Mouse (Mus musculus) liver, adult (tissue): ENCODE results near the gene Rnf114.

Experiments
- GATA4 ChIP-seq: IDR thresholded peaks from 2 replicates; pipeline ENCODE4 v1.6.1; 2014; ENCODE audit warnings: mild to moderate bottlenecking, low read length; ENCODE audit not compliant: insufficient replicate concordance

Rnf114 gene

DNA sequence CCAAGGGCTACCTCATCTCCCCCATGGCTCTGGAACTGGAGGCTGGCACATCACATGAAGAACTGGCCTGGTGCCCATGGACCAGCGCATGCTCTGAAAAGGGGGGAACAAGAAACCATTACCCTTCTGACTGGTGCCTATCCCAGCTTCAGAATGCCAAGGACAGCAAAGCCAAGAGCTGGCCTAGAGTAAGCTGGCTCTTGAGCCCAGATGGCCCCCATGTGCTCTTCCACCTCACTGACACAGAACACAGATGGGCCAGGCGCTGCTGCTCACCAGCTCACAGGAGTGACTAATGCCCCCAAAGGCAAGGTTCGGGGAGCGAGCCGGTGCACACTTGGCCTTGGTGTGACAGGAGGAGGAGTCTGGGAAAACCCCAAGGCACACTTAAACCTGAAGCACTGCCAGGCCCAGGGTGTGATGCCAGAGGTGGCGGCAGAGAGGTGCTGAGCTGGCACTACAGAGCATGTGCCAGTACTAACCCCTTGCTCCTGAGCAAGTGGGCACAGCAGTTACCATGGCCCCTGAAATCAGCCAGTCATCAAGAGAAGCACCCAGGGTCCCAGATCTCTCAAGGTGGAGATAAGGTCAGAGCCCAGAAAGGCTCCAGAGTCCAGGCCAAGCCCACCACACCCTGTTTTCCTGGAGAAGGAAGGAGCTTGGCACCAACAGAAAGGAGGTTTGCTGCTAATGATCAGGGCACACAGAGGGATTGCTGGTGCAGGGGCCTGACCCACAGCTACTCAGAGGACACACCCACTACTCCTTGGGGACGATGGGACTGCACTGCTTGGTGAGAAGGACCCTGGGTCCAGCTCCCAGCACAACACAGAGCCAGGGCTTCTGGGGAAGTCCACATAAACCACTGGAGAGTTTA lies 6.7 kb upstream of the Rnf114 start:
- no peak for TF ChIP-seq GATA4

DNA sequence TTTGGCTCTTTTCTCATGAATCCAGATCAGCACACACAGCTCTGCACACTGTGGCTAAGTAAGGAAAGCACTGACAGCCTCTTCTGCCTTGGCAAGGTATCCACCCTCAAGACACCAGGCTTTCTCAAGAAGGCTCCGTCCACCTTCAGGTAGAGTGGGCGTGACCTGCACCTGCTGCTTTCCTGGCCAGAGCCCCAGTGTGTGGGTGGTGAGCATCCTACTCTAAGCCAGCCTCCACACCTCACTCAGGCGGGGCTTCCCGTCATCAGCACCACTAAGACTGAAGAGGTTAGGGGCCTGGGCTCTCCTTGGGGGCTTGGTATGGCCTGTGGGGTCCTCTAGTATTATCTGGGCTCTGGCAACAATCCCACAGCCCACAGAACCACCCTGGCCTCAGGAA lies 5.9 kb upstream of the Rnf114 start:
- no peak for TF ChIP-seq GATA4

DNA sequence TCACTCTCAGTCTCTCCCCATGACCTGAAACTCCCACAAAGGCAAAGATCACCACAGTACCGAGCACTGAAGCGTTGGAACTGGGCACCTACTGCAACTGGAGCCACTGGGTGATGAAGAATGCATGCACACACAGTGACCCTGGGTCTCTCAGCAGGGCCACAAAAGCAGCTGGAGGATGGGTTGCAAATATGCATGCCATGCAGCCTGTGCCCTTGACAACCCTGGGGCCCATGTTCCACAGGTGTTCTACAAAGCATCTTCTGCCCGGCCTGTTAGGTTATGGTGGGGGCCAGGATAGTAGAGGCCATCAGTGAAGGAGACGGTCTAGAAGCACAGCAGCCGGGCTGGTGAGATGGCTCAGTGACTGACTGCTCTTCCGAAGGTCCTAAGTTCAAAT lies 4.9 kb upstream of the Rnf114 start:
- TF ChIP-seq GATA4 = no peak

DNA sequence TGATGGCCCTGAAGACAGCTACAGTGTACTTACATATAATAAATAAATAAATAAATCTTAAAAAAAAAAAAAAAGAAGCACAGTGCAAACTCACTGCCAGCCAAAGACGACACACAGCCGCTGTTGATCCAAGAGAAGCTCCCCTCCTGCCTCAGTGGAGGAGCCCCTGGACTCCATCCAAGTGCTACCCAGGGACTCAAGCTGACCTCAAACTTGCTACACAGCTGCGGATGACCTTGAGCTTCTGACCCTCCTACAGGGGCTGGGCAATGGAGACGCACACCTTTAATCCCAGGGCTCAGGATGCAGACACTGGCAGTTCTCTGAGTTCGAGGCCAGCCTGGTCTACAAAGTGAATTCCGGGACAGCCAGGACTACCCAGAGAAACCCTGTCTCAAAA lies 4.5 kb upstream of the Rnf114 start:
- no peak for TF ChIP-seq GATA4

DNA sequence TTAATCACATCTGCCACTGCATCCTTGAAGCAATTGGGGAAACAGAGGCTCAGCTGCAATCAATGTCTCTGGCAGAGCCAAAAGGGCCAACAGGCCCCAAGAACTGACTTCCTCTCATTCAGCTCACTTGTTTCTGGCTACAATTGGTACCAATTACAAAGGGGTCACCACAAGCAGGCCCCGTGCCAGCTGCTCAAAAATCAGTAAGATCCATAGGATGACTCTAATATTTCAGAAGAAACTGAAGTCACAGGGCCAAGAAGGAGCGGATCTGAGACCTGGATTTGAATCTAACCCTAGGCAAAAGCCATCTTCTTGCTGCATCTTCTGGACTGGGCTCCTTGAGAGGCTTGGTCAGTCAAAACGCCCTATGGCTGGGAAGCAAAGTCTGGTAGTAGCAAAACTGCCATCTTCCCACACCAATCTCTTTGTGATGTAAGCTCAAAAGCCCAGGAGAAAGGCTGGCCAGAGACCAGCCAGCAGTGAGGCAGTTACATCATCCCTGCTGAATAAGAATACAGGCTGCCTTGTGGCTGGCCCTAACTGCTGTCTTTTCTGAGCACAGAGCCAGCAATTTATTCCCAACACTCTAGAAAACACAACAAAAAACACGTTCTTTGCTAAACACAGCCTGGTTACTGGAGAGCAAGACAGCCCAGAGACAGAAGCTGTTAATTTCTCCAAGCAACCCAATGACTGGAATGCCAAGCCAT lies 1.5 kb upstream of the Rnf114 start:
- no peak for TF ChIP-seq GATA4

DNA sequence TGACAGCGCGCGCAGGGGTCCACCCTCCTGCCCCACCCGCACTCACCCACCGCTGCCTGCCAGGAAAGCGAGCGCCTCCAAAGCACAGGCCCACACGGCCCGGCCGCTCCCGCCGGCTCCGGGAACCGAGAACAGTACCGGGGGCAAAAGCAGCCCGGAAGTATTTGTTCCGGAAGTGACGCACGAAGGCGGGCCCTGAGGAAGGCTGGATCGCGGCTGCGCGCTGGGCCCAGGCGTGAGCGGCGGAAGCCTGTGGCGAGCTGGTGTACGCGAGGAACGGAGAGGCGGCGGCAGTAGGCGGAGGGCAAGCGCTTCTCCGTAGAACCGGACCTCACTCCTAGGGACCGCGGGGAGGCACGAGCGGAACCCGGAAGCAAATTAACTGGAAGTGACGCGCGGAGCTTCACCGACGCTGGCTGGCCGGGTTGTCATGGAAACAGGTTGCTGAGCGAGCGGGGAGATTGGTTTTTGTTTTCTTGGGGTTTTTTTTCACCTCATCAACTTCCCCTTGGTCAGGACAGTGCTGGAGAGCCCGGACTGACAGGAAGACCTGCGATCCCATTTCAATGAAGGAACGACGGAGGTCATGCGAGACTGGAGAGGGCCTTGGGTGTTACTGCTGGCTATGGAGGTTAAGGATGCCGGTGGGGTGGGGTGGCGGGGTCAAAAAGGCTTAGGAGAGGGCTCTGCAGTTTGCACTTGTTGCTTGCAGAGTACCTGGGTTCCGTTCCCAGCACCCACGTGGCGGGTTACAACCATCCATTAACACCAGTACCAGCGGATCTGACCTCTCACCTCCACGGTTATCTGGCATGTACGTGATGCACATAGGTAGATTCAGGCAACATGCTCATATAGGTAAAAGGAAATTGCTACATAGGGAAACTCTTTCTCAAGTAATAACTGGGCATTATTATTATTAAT lies 530 bp downstream of the Rnf114 start, which contains the start of gene Spata2:
Spata2 (minus strand) TSS at position 175 of the 924 bp plus-strand sequence.
- TF ChIP-seq GATA4 = peak; percentile 3; the same call in 1 of the 2 replicates

DNA sequence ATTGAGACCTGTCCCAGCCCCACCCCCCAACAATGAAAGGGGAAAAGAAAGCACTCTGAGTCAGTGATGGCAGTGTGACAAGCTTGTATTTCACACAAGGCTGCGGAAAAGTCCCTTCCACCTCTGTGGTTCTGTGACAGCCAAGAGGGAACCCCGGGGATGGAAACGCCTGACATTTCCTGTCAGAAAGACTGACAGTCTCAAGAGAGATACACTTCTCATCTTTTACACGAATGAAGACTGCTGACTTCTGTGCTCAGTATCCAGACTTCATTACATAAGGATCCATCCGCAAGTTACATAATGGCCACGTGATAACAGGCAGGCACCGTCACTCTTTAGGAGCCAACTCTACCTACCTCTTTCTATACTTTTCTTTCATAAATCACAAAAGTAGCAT lies 4.0 kb downstream of the Rnf114 start:
- no peak for TF ChIP-seq GATA4

DNA sequence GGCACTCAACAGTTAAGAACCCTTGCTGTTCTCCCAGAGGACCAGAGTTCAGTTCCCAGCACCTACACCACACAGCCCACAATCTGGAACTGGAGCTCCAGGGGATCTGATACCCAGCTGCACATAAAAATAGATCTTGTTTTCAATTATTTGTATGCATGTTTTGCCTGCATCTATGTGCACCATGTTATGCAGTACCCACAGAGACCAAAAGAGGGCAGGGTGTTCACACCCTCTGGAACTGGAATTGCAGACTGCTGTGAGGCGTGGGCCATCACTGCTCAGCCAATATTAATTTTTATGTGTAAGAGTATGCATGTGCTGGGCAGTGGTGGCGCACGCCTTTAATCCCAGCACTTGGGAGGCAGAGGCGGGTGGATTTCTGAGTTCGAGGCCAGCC lies 4.8 kb downstream of the Rnf114 start:
- no peak for TF ChIP-seq GATA4

DNA sequence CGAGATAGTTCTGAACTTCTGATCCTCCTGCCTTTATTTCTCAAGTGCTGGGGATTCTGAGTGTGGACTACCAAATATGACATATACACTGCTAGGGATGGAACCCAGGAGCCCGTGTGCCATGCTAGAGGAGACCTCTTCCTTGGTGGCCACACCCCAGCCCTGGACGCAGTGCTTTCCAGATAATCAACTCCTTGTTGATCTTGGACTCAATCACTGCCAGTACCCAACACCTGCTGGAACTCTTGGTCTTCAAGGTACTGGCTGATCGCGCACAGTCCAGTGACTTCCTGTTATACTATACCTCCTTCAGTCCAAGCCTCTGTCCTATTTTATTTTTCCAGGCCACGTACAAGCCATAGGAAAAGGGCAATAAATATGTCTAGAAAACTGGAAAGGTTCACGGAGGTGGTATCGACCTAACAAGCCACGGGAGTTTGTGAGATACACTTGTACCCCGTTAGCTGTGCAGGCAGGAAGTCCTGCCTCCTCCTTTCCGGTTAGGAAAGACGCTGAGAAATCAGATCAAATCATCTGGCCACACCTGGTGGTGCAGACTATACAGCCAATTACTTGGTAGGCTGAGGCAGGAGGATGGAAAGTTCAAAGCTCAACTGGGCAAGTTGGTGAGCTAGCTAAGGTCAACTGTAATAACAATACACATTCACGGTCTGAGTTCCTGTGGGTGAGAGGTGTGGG lies 10.3 kb downstream of the Rnf114 start:
- no peak for TF ChIP-seq GATA4

DNA sequence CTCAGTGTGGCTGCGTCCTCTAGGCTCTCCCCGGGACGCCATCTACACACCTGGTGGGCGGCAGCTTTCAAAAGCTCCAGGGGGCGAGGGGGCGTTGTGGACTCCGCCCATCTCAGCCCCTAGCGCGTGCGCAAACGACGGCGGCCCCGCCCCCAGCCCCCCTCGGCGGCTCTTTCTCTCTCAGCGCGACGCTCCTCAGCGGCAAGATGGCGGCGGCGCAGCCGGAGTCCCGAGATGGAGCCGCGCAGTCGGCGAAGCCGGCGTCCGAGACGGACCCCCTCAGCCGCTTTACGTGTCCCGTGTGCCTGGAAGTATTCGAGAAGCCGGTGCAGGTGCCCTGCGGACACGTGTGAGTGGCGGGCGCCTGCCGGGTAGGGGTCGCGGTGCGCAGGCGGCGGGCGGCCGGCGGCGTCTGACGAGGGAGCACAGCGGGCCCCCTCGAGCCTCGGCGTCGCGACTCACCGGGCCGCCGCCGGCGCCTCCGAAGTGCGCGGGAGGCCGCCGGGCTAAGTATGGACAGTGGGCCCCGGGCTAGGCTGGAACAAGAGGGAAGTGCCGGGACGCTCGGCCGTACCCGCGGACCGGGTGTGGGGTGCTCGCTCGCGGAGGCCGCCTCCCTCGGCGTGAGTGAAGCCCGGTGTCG lies 10.9 kb downstream of the Rnf114 start:
- no peak for TF ChIP-seq GATA4

DNA sequence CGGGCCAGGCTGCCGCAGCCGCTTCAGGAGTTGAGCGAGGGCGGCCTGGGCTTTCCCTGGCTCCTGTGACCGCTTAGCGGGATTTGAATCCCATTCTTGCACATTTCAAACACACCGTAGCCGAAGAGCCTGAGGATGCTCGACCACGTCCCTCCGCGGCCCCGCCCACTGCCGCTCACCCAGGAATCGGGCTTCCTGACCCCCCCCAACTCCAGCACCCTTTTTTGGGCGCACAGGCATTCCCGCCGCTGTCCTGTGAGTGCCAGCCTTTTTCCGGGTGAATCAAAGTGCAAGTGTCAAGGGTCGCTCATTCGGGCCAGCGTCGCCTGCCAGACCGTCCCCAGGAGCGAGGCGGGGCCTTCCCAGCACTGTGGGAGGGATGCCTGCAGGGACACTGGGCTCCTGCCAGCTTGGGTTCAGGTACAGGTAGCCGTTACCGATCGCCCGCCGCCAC lies 11.5 kb downstream of the Rnf114 start:
- no peak; the same call in 1 of the 2 replicates for TF ChIP-seq GATA4

DNA sequence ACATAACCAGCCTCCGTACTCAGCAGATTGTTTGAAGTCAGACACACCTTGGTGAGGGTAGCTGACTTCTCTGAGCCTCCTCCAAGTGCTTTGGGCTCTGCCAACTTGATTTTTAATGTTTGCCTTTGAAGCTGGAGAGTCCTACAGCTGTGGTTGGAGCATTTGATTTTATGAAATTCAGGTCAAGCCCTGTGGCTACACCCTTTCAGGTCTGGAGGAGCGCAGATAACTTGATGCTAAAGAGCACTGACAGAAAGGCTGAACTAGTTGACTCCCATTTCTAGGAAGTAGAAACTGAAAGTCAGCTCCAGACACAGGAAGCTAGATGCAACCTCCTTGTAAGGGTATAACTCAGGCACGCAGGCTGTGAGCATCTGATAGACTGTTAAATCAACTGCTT lies 12.7 kb downstream of the Rnf114 start:
- TF ChIP-seq GATA4 = no peak

DNA sequence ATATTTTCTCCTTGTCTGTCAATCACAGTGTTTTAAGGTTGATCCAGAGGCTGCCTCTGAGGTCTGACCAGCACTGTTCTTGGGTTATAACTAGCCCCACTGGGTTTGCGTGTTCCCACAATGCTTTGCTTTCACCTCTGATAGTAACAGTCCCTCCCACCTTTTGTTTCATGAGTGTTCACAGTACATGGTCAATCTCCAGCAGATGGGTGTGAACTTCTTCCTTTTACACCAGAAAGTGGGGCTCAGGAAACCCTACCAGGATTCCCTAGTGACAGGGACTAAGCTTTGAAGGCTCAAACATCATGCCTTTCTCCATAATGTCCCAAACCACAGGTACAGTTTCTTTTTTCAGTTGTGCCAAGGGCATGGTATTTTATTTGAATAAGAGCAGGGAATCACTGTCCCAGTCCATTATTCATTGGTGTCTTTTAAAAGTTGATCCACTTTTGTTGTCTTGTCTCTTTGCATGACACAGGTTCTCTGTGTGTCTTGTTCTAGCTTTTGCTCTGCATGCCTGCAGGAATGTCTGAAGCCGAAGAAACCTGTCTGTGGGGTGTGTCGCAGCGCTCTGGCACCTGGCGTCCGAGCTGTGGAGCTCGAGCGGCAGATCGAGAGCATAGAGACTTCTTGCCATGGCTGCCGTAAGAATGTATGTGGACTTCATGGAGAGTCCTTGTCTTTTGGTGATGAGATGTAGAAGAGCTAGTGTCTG lies 14.3 kb downstream of the Rnf114 start:
- TF ChIP-seq GATA4 = no peak

DNA sequence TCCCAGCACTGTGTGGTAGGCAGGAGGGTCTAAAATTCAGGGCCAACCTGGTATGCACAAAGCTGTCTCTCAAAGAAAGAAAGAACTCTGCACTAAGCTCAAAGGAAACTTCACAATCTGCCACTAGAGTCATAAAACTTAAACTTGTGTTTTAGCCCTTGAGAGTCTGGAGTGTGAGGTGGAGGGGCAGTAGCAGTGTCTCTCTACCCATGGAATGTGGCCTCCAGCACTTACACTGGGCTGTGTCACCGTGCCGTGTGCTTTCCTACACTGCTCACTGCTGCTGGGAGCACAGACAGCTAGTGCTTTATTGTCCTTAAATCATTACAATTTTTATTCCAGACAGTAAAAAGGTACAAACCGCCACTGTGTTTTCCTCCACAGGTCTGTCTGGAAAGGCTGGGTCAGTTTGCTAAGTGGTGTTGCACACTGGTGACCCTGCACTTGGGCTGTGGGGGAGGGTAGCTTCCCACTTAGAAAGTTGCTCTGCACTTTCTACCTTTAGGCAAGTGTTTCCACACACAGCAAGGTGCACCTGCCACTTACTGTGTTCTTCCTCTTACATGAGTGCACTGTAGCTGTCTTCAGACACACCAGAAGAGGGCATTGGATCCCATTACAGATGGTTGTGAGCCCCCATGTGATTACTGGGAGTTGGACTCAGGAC lies 15.4 kb downstream of the Rnf114 start:
- TF ChIP-seq GATA4 = no peak
